Mouse (Mus musculus) forebrain, embryonic 11.5 days (tissue): ENCODE data around the gene Slc26a11. TPM values are rescaled to one million over a fixed set of nuclear protein-coding genes. Genes with fewer than 3 reads are reported as not detected.

Source experiments
- ATAC-seq: fragments of 200-750 bp; cut with Nextera tagmentation; replicated peaks from 2 replicates; pipeline ENCODE4 v1.8.0; 2017; ENCODE audit warnings: moderate TSS enrichment; ENCODE audit not compliant: low FRiP score
- DNase-seq: peaks from one replicate; pipeline ENCODE4 v3.0.0-alpha.2; 2017; ENCODE audit warnings: low spot score
- H3K27ac ChIP-seq: fragments of 300-500 bp; sonication (generic); 2 replicates; pipeline ENCODE4 v1.5.1; 2014; ENCODE audit warnings: low read depth, low read length
- H3K27me3 ChIP-seq: fragments of 300-500 bp; sonication (generic); 2 replicates; pipeline ENCODE4 v1.6.1; 2014; ENCODE audit warnings: mild to moderate bottlenecking, low read length, mixed read lengths; ENCODE audit not compliant: control insufficient read depth, insufficient read depth
- H3K36me3 ChIP-seq: fragments of 300-500 bp; sonication (generic); 2 replicates; pipeline ENCODE4 v1.6.1; 2014; ENCODE audit warnings: mild to moderate bottlenecking, low read length, moderate library complexity, mixed read lengths; ENCODE audit not compliant: control insufficient read depth, insufficient read depth
- H3K4me1 ChIP-seq: fragments of 300-500 bp; sonication (generic); replicated peaks from 2 replicates; pipeline ENCODE4 v1.6.1; 2014; ENCODE audit warnings: low read length, mixed read lengths; ENCODE audit not compliant: control insufficient read depth, insufficient read depth
- H3K4me2 ChIP-seq: fragments of 300-500 bp; sonication (generic); 2 replicates; pipeline ENCODE4 v1.6.1; 2014; ENCODE audit warnings: low read depth, mild to moderate bottlenecking, low read length, moderate library complexity, mixed read lengths; ENCODE audit not compliant: severe bottlenecking
- H3K4me3 ChIP-seq: fragments of 300-500 bp; sonication (generic); 2 replicates; pipeline ENCODE4 v1.5.1; 2014; ENCODE audit warnings: low read depth, low read length
- H3K9ac ChIP-seq: fragments of 300-500 bp; sonication (generic); 2 replicates; pipeline ENCODE4 v1.6.1; 2014; ENCODE audit warnings: low read length
- H3K9me3 ChIP-seq: fragments of 300-500 bp; sonication (generic); 2 replicates; pipeline ENCODE4 v1.6.1; 2016; ENCODE audit warnings: low read length, mixed read lengths; ENCODE audit not compliant: control insufficient read depth
- WGBS: fragments of 180-500 bp; shearing (Covaris S2); extraction: QIAGEN DNeasy Blood & Tissue Kit; methylation state at CpG from one replicate; pipeline ENCODE4 v1.1.7; 2014; 5-methylcytosine and 5-hydroxymethylcytosine counted together
- polyA plus RNA-seq: library from polyadenylated mRNA; unstranded; fragments of >200 nt; fragmentation: Nextera tagmentation; extraction: Ambion mirVana; gene quantifications from 2 replicates; pipeline ENCODE4 v1.2.1, GENCODE M21; 2014

Gene Slc26a11
- polyA plus RNA-seq, 1 experiment from 2014 or later, result 7.2 TPM

DNA sequence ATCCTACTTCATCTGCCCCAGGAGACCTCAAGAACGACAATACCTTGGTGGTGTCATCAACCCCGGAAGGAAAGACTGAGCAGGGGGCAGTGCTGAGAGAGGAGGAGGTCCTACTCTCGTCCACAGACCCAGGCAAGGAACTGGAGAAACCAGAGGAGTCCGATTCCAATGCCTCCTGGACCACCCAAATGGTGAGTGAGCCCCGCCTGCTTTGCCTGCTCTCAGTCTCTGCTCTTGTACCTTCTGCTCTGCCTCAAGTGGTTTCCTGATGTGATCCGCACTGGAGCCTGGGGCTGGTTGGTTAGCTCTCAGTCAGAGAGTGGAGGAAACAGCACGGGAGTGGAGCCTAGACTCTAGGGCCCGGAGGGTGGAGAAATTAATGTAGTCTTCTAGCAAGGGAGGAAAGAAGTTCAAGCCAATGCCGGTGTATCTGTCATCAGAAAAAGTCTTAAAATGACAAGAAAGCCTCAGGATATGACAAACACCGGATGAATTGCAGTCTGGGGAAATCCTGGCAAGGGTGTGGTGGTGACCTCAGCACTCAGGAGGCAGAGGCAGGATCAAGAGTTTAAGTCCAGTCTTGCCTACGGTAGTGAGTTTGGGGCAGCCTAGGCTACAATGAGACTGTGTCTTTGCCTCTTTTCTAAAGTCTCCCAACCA, 47.3 kb downstream of the Slc26a11 start:
- WGBS, result 54% methylated on average over 11 of the region's 11 CpGs
- ATAC-seq, result no peak

DNA sequence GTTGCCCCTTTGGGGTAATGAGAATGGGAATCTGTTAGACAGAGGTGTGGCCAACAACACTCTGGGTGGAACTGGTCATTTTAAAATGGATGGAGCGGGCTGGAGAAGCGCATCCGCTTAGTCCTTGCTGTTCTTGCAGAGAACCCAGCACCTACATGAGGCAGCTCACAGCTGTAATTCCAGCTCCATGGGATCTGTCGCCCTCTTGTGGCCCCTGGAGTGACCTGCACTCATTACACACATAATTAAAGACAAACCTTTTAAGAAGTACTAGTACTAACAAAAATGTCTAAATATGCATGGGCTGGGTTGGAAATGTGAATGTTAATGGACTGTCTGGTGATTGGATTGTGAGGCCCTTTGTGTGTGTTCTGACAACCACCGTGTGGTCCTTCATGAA, 49.3 kb downstream of the Slc26a11 start:
- ATAC-seq, result no peak
- H3K27ac ChIP-seq, result no peak overlapping the region
- H3K36me3 ChIP-seq, result no peaks in the 10 kb centered on the region
- H3K9ac ChIP-seq, result no peak overlapping the region
- 57% methylated on average over 5 of the region's 5 CpGs for WGBS
- H3K9me3 ChIP-seq, result no peaks in the 10 kb centered on the region
- no peak overlapping the region for H3K4me2 ChIP-seq
- no peak overlapping the region for H3K4me3 ChIP-seq
- no peaks in the 10 kb centered on the region for H3K4me1 ChIP-seq
- H3K27me3 ChIP-seq, result no peaks in the 10 kb centered on the region
- peak; percentile 66 for DNase-seq

More for the DNA sequence above, 47.3 kb downstream of the Slc26a11 start:
- Histone ChIP-seq H3K4me2 (no peak overlapping the region), H3K9ac (no peak overlapping the region), H3K4me3 (no peak overlapping the region), H3K27ac (no peak overlapping the region), H3K27me3 (no peaks in the 10 kb centered on the region), H3K4me1 (no peaks in the 10 kb centered on the region), H3K36me3 (no peaks in the 10 kb centered on the region), H3K9me3 (no peaks in the 10 kb centered on the region)
- DNase-seq, result no peak

DNA sequence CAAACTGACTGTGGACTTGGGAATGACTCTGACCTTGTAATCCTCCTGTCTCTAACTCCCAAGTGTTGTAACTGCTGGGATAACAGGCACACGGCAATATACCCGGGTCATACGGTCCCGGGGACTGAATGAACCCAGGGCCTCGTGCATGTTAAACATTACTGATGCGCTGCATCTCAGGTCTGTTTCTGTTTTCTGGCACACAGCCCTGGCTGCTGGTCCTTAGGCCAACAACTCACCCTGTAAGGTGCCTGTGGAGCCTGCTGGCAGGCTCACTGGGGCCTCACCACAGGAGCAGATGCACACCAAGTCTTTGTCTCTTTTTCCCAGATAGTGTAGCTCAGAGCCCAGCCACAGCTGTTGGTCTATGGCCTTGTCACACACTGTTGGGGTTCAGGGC, 52.0 kb downstream of the Slc26a11 start:
- Histone ChIP-seq H3K27me3 (no peaks in the 10 kb centered on the region), H3K4me3 (no peak overlapping the region), H3K9me3 (no peaks in the 10 kb centered on the region), H3K4me2 (no peak overlapping the region), H3K4me1 (no peaks in the 10 kb centered on the region), H3K36me3 (no peaks in the 10 kb centered on the region), H3K9ac (no peak overlapping the region), H3K27ac (no peak overlapping the region)
- no peak for ATAC-seq
- 96% methylated on average over 6 of the region's 6 CpGs for WGBS
- no peak for DNase-seq

DNA sequence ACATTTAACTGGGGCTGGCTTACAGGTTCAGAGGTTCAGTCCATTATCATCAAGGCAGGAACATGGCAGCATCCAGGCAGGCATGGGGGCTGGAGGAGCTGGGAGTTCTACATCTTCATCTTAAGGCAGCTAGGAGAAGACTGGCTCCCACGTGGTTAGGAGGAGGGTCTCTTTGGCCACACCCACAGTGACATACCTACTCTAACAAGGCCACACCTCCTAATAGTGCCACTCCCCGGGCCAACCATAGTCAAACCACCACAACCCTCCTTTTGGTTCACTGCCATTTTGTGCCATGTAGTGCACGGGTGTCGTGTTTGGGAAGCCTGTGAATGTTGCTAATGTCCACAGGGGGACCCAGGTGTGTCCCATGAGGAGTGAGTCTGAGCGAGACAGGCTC, 52.6 kb downstream of the Slc26a11 start:
- Histone ChIP-seq H3K9me3 (no peaks in the 10 kb centered on the region), H3K4me2 (no peak overlapping the region), H3K36me3 (no peaks in the 10 kb centered on the region), H3K9ac (no peak overlapping the region), H3K4me1 (no peaks in the 10 kb centered on the region), H3K27ac (no peak overlapping the region), H3K27me3 (no peaks in the 10 kb centered on the region), H3K4me3 (no peak overlapping the region)
- DNase-seq (no peak), ATAC-seq (no peak)
- 54% methylated on average over 5 of the region's 5 CpGs for WGBS

DNA sequence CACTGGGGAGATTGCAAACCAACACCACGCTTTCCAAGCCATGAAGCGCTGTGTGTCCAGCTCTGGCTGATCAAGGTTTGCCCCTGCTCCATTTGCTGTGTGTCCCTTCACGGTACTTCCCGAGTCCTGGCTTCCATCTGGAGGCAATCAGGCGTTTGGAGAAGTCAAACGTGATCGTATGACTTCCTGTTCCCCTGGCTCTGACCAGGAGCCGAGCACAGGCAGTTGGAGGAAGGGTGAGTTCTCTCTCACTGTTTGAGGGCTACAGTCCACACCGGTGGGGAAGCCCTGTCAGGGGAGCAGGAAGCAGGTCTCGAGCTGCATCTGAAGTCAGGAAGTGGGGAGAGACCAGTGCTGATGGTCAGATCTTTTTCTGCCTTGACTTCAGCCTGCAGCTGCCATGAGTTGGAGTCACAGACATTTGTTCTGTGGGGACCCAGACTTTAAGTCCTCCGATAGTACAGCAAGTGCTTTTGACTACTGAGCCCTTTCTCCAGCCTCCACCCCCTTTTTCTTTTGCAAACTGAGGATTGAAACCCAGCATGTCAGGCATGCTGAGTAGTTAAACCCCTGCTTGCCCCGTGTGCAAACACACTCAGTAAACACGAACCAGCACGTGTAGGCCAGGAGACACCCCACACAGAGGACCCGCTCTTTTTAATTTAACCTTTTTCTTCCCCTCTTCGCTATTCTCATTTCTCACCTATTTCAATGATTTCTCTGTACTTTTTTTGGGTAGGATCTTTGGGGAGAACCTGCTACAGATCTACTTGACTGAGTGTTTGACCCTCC, 64.2 kb downstream of the Slc26a11 start:
- Histone ChIP-seq H3K27ac (no peak overlapping the region), H3K4me3 (no peak overlapping the region), H3K9ac (no peak overlapping the region), H3K4me2 (no peak overlapping the region), H3K36me3 (no peaks in the 10 kb centered on the region), H3K27me3 (no peaks in the 10 kb centered on the region), H3K4me1 (no peaks in the 10 kb centered on the region), H3K9me3 (no peaks in the 10 kb centered on the region)
- WGBS, result 71% methylated on average over 16 of the region's 16 CpGs
- no peak for ATAC-seq
- DNase-seq, result no peak

DNA sequence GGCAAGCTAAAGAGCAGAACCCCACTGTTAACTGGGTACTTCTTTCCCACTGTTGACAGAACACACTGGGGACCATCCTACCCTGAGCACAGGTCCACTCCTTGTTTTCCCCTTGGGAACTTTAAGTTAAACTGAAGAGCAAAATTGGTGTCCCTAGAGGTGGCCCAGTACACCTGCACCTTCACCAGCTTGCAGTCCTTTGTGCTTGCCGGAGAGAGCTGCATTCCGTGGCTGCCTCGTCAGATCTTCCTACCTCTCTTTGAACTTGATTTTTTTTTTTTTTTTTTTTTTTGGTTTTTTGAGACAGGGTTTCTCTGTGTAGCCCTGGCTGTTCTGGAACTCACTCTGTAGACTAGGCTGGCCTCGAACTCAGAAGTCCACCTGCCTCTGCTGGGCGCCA, 65.1 kb downstream of the Slc26a11 start:
- no peak overlapping the region for H3K9ac ChIP-seq
- 79% methylated on average over 5 of the region's 5 CpGs for WGBS
- H3K27ac ChIP-seq, result no peak overlapping the region
- H3K4me3 ChIP-seq, result no peak overlapping the region
- no peak for DNase-seq
- no peaks in the 10 kb centered on the region for H3K36me3 ChIP-seq
- H3K4me2 ChIP-seq, result no peak overlapping the region
- H3K4me1 ChIP-seq, result no peaks in the 10 kb centered on the region
- no peaks in the 10 kb centered on the region for H3K27me3 ChIP-seq
- ATAC-seq, result no peak
- no peaks in the 10 kb centered on the region for H3K9me3 ChIP-seq

DNA sequence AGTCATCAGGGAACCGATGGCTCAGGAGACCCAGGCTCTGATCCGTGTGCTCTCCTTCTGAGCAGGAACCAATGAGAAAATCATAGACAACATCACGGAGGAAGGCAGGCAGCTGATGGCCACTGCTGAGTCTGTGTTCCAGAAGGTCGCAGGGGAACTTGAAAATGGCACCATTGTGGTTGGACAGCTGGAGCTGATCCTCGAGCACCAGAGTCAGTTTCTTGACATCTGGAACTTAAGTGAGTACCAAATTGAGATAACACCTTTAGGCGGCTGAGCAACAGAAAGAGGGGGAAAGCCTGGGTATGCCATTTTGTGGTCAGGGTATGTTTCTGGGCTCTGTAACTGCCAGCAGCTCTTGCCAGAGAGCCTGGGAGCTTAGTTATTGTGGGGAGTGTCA, 72.1 kb downstream of the Slc26a11 start:
- Histone ChIP-seq H3K4me2 (no peak overlapping the region), H3K27ac (no peak overlapping the region), H3K36me3 (no peaks in the 10 kb centered on the region), H3K4me3 (no peak overlapping the region), H3K9me3 (no peaks in the 10 kb centered on the region), H3K4me1 (no peaks in the 10 kb centered on the region; the same call in 1 of the 2 replicates), H3K27me3 (no peaks in the 10 kb centered on the region), H3K9ac (no peak overlapping the region)
- ATAC-seq (no peak), DNase-seq (no peak)
- WGBS, result 89% methylated on average over 6 of the region's 6 CpGs

DNA sequence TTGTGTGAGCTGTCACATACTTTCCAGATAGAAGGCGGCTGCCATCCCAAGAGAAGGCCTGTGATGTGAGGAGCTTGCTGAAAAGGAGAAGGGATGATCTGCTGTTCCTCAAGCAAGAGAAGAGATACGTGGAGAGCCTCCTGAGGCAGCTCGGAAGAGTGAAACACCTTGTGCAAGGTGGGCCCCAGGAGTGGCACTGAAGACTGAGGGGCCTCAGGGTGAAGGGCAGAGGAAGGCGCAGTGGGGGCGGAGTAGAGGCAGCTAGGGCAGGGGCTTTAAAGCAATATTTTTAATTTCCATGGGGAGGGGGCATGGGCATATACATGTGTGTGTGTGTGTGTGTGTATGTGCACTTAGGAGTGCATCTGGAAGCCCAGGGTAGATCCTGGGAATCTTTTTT, 72.6 kb downstream of the Slc26a11 start:
- WGBS, result 83% methylated on average over 5 of the region's 5 CpGs
- H3K4me2 ChIP-seq, result peak overlapping the region; percentile 46; the same call in 1 of the 2 replicates
- no peak overlapping the region for H3K9ac ChIP-seq

More for the DNA sequence above, 72.6 kb downstream of the Slc26a11 start:
- ATAC-seq (no peak), DNase-seq (no peak)
- Histone ChIP-seq H3K4me3 (no peak overlapping the region), H3K9me3 (no peaks in the 10 kb centered on the region), H3K4me1 (no peaks in the 10 kb centered on the region; the same call in 1 of the 2 replicates), H3K27me3 (no peaks in the 10 kb centered on the region), H3K36me3 (no peaks in the 10 kb centered on the region), H3K27ac (no peak overlapping the region)
